Mouse (Mus musculus): Measurements from ENCODE around the gene Ifng. TPM values are rescaled to one million over a fixed set of nuclear protein-coding genes. Genes with fewer than 3 reads are reported as not detected.
A peak's percentile ranks its signal among the peaks of the same experiment; 100 is the strongest.
"Not testable (repeated sequence)": the region's sequence is repeated elsewhere in the genome, so short reads cannot be mapped to it uniquely, and the experiment has no call there.

The Ifng gene
- polyA plus RNA-seq, 1 experiment = not detected

GRCm38 (mm10) chr10:118470296-118470957 is 29.6 kb downstream of the Ifng start:
- H3K4me3 ChIP-seq (ENCODE audit: insufficient read depth, poor library complexity, severe bottlenecking) = no peak overlapping the region
- H3K36me3 ChIP-seq (ENCODE audit: control insufficient read depth, insufficient read depth) = no peaks in the 10 kb centered on the region
- TF ChIP-seq USF1 (IDR thresholded peaks at IDR 0.05; ENCODE audit: low read depth) (no peak), MAX (IDR thresholded peaks at IDR 0.05) (peak; percentile 14), FOSL1 (IDR thresholded peaks at IDR 0.05; ENCODE audit: insufficient read depth, low read length, poor library complexity, severe bottlenecking) (no peak), CTCF (IDR thresholded peaks at IDR 0.05; ENCODE audit: control insufficient read depth, insufficient read depth, insufficient read length) (no peak), CEBPB (IDR thresholded peaks at IDR 0.05; ENCODE audit: low read depth) (no peak)
- no peak overlapping the region for H3ac ChIP-seq (ENCODE audit: control insufficient read depth, insufficient read length, low read depth)
- H3K79me3 ChIP-seq (ENCODE audit: low read depth) = no peaks in the 10 kb centered on the region
- H3K27me3 ChIP-seq (ENCODE audit: control insufficient read depth, insufficient read depth, insufficient read length) = no peaks in the 10 kb centered on the region
- no peaks in the 10 kb centered on the region for H3K79me2 ChIP-seq (ENCODE audit: control insufficient read depth, insufficient read depth)

DNA sequence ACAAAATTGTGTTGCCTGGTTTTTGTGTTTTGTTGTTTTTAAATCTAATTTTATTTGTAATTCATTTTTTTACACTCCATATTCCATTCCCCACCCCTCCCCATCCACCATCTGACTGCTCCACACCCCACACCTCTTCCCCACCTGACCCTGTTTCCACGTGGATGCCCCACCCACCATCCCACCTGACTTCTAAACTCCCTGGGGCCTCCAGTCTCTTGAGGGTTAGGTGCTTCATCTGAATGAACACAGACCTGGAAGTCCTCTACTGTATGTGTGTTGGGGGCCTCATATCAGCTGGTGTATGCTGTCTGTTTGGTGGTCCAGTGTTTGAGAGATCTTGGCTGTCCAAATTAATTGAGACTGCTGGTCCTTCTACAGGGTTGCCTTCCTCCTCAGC is 32.0 kb downstream of the Ifng start:
- H3K27me3 ChIP-seq (ENCODE audit: control insufficient read depth, insufficient read depth, insufficient read length); H3K36me3 ChIP-seq (ENCODE audit: control insufficient read depth, insufficient read depth); H3ac ChIP-seq (ENCODE audit: control insufficient read depth, insufficient read length, low read depth): not testable (repeated sequence)

DNA sequence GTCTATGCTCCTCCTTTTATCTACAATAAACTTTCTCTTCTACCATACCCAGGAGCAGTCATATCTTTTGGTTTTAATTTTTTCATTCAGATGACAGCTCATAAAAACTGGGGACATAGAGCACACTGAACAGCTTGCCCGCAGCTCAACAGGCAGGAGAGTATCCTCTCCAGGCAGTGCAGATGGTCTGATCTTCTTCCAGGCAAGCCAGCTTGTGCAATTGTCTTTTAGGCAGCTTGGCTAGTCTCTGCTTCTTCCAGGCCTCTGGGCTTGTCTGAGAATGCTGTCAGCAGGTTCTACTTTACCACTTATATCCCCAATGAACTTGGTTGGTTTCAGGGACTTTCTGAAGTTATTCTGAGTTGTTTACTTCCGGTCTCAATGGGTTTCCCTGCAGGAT is 35.9 kb downstream of the Ifng start:
- Histone ChIP-seq H3K79me2 (ENCODE audit: control insufficient read depth, insufficient read depth) (no peaks in the 10 kb centered on the region), H3K4me3 (ENCODE audit: insufficient read depth, poor library complexity, severe bottlenecking) (no peak overlapping the region), H3K36me3 (ENCODE audit: control insufficient read depth, insufficient read depth) (no peaks in the 10 kb centered on the region), H3ac (ENCODE audit: control insufficient read depth, insufficient read length, low read depth) (no peak overlapping the region), H3K27me3 (ENCODE audit: control insufficient read depth, insufficient read depth, insufficient read length) (no peaks in the 10 kb centered on the region), H3K79me3 (ENCODE audit: low read depth) (no peaks in the 10 kb centered on the region)
- TF ChIP-seq MYOG (IDR thresholded peaks at IDR 0.05; ENCODE audit: control insufficient read depth, extremely low read depth, insufficient read length) = no peak
- no peak for TF ChIP-seq MAX (IDR thresholded peaks at IDR 0.05)
- no peak for TF ChIP-seq MYOD1 (IDR thresholded peaks at IDR 0.05; ENCODE audit: control insufficient read depth, insufficient read length, low read depth)
- TF ChIP-seq FOSL1 (IDR thresholded peaks at IDR 0.05; ENCODE audit: insufficient read depth, low read length, poor library complexity, severe bottlenecking) = no peak
- TF ChIP-seq USF1 (IDR thresholded peaks at IDR 0.05; ENCODE audit: low read depth) = no peak
- TF ChIP-seq CEBPB (IDR thresholded peaks at IDR 0.05; ENCODE audit: low read depth) = no peak
- no peak for TF ChIP-seq CTCF (IDR thresholded peaks at IDR 0.05; ENCODE audit: control insufficient read depth, insufficient read depth, insufficient read length)

More for the DNA sequence above, 32.0 kb downstream of the Ifng start:
- H3K79me3 ChIP-seq (ENCODE audit: low read depth); H3K4me3 ChIP-seq (ENCODE audit: insufficient read depth, poor library complexity, severe bottlenecking); H3K79me2 ChIP-seq (ENCODE audit: control insufficient read depth, insufficient read depth): not testable (repeated sequence)

DNA sequence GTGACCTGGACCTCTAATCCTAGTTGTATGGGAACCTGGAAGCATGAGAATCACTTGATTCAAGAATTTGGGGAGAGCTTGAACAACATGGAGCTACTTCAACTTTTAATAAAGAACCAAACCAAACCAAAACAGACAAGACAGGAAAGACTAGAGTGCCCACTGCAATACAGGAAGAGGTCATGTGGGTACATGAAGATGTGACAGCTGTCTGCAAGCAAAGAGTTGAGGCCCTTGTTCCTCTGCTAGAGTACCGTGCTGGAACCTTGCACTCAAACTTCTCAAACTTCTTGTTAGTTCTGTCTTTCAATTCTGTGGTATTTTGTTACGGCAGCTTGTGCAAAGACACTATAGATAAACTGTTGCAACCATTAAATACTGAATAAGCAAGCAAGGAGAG is 36.5 kb downstream of the Ifng start:
- Histone ChIP-seq H3K79me3 (ENCODE audit: low read depth) (no peaks in the 10 kb centered on the region), H3ac (ENCODE audit: control insufficient read depth, insufficient read length, low read depth) (no peak overlapping the region), H3K4me3 (ENCODE audit: insufficient read depth, poor library complexity, severe bottlenecking) (no peak overlapping the region), H3K79me2 (ENCODE audit: control insufficient read depth, insufficient read depth) (no peaks in the 10 kb centered on the region), H3K36me3 (ENCODE audit: control insufficient read depth, insufficient read depth) (no peaks in the 10 kb centered on the region), H3K27me3 (ENCODE audit: control insufficient read depth, insufficient read depth, insufficient read length) (no peaks in the 10 kb centered on the region)
- TF ChIP-seq FOSL1 (IDR thresholded peaks at IDR 0.05; ENCODE audit: insufficient read depth, low read length, poor library complexity, severe bottlenecking) = no peak
- TF ChIP-seq CTCF (IDR thresholded peaks at IDR 0.05; ENCODE audit: control insufficient read depth, insufficient read depth, insufficient read length) = no peak
- no peak for TF ChIP-seq CEBPB (IDR thresholded peaks at IDR 0.05; ENCODE audit: low read depth)
- TF ChIP-seq MYOG (IDR thresholded peaks at IDR 0.05; ENCODE audit: control insufficient read depth, extremely low read depth, insufficient read length) = no peak
- TF ChIP-seq USF1 (IDR thresholded peaks at IDR 0.05; ENCODE audit: low read depth) = no peak
- no peak for TF ChIP-seq MAX (IDR thresholded peaks at IDR 0.05)
- no peak for TF ChIP-seq MYOD1 (IDR thresholded peaks at IDR 0.05; ENCODE audit: control insufficient read depth, insufficient read length, low read depth)

- no peak overlapping the region for H3ac ChIP-seq (ENCODE audit: control insufficient read depth, insufficient read length, low read depth)
- H3K36me3 ChIP-seq (ENCODE audit: control insufficient read depth, insufficient read depth) = no peaks in the 10 kb centered on the region
- H3K79me3 ChIP-seq (ENCODE audit: low read depth) = no peaks in the 10 kb centered on the region
- no peaks in the 10 kb centered on the region for H3K79me2 ChIP-seq (ENCODE audit: control insufficient read depth, insufficient read depth)
- no peak overlapping the region for H3K4me3 ChIP-seq (ENCODE audit: insufficient read depth, poor library complexity, severe bottlenecking)
- no peaks in the 10 kb centered on the region for H3K27me3 ChIP-seq (ENCODE audit: control insufficient read depth, insufficient read depth, insufficient read length)
- TF ChIP-seq MAX (IDR thresholded peaks at IDR 0.05) (peak; percentile 37), MYOD1 (IDR thresholded peaks at IDR 0.05; ENCODE audit: control insufficient read depth, insufficient read length, low read depth) (no peak), USF1 (IDR thresholded peaks at IDR 0.05; ENCODE audit: low read depth) (peak; percentile 75), MYOG (IDR thresholded peaks at IDR 0.05; ENCODE audit: control insufficient read depth, extremely low read depth, insufficient read length) (no peak), FOSL1 (IDR thresholded peaks at IDR 0.05; ENCODE audit: insufficient read depth, low read length, poor library complexity, severe bottlenecking) (peak; percentile 72), CTCF (IDR thresholded peaks at IDR 0.05; ENCODE audit: control insufficient read depth, insufficient read depth, insufficient read length) (no peak), CEBPB (IDR thresholded peaks at IDR 0.05; ENCODE audit: low read depth) (no peak)
Measured at GRCm38 (mm10) chr10:118479244-118479643, 38.4 kb downstream of the Ifng start.

GRCm38 (mm10) chr10:118480118-118480517 is 39.3 kb downstream of the Ifng start:
- no peaks in the 10 kb centered on the region for H3K27me3 ChIP-seq (ENCODE audit: control insufficient read depth, insufficient read depth, insufficient read length)
- no peaks in the 10 kb centered on the region for H3K36me3 ChIP-seq (ENCODE audit: control insufficient read depth, insufficient read depth)
- TF ChIP-seq CTCF (IDR thresholded peaks at IDR 0.05; ENCODE audit: control insufficient read depth, insufficient read depth, insufficient read length) = no peak
- no peak for TF ChIP-seq USF1 (IDR thresholded peaks at IDR 0.05; ENCODE audit: low read depth)
- no peak for TF ChIP-seq MYOD1 (IDR thresholded peaks at IDR 0.05; ENCODE audit: control insufficient read depth, insufficient read length, low read depth)

More at GRCm38 (mm10) chr10:118480118-118480517, 39.3 kb downstream of the Ifng start:
- Histone ChIP-seq H3ac (ENCODE audit: control insufficient read depth, insufficient read length, low read depth) (no peak overlapping the region), H3K4me3 (ENCODE audit: insufficient read depth, poor library complexity, severe bottlenecking) (no peak overlapping the region), H3K79me3 (ENCODE audit: low read depth) (no peaks in the 10 kb centered on the region), H3K79me2 (ENCODE audit: control insufficient read depth, insufficient read depth) (no peaks in the 10 kb centered on the region)
